Mouse (Mus musculus): ENCODE measurements around the gene Efna1.

- no peak for TF ChIP-seq CTCF (IDR thresholded peaks at IDR 0.05; ENCODE audit: low read depth, low read length)
- no peak for TF ChIP-seq TAL1 (conservative IDR thresholded peaks at IDR 0.05; ENCODE audit: low read depth, low read length)
- TF ChIP-seq GATA1 (IDR thresholded peaks at IDR 0.05; ENCODE audit: borderline replicate concordance, low read length), result no peak
- TF ChIP-seq POLR2AphosphoS5 (IDR thresholded peaks at IDR 0.05; ENCODE audit: insufficient replicate concordance, low read depth, low read length), result no peak
Observed at GRCm38 (mm10) chr3:89317246-89317645, 36.3 kb upstream of the Efna1 start.
